Mouse (Mus musculus): Measurements from ENCODE around the gene Sh3rf3.

Sh3rf3 gene

GRCm38 (mm10) chr10:58969351-58969750, 156.2 kb downstream of the Sh3rf3 start:
- Histone ChIP-seq H3K4me1 (replicated peaks; ENCODE audit: low read depth, low read length) (no peaks in the 10 kb centered on the region), H3K27me3 (ENCODE audit: insufficient read depth, low read length) (no peaks in the 10 kb centered on the region), H3K9me3 (ENCODE audit: low read length) (peaks cover 20% of the 10 kb centered on the region), H3K36me3 (ENCODE audit: insufficient read depth, low read length) (no peaks in the 10 kb centered on the region), H3K4me3 (replicated peaks; ENCODE audit: low read length) (no peak overlapping the region)
- no peak for TF ChIP-seq NANOG (IDR thresholded peaks at IDR 0.05; ENCODE audit: borderline replicate concordance, low read length)
- no peak for TF ChIP-seq POU5F1 (IDR thresholded peaks at IDR 0.05; ENCODE audit: borderline replicate concordance, low read length)
- TF ChIP-seq CTCF (conservative IDR thresholded peaks at IDR 0.05; ENCODE audit: low read length) = no peak

- TF ChIP-seq CTCF (conservative IDR thresholded peaks at IDR 0.05; ENCODE audit: low read length) (no peak), NANOG (IDR thresholded peaks at IDR 0.05; ENCODE audit: borderline replicate concordance, low read length) (no peak), POU5F1 (IDR thresholded peaks at IDR 0.05; ENCODE audit: borderline replicate concordance, low read length) (no peak)
- peaks cover 22% of the 10 kb centered on the region for H3K9me3 ChIP-seq (ENCODE audit: low read length)
Observed at GRCm38 (mm10) chr10:58972115-58972514, 159.0 kb downstream of the Sh3rf3 start.

GRCm38 (mm10) chr10:58974138-58974537, 161.0 kb downstream of the Sh3rf3 start:
- no peaks in the 10 kb centered on the region for H3K36me3 ChIP-seq (ENCODE audit: insufficient read depth, low read length)
- no peaks in the 10 kb centered on the region for H3K27me3 ChIP-seq (ENCODE audit: insufficient read depth, low read length)
- no peaks in the 10 kb centered on the region for H3K4me1 ChIP-seq (replicated peaks; ENCODE audit: low read depth, low read length)
- H3K9me3 ChIP-seq (ENCODE audit: low read length) = peaks cover 22% of the 10 kb centered on the region
- H3K4me3 ChIP-seq (replicated peaks; ENCODE audit: low read length) = no peak overlapping the region
- TF ChIP-seq NANOG (IDR thresholded peaks at IDR 0.05; ENCODE audit: borderline replicate concordance, low read length) = no peak
- TF ChIP-seq POU5F1 (IDR thresholded peaks at IDR 0.05; ENCODE audit: borderline replicate concordance, low read length) = no peak
- TF ChIP-seq CTCF (conservative IDR thresholded peaks at IDR 0.05; ENCODE audit: low read length) = no peak

More at GRCm38 (mm10) chr10:58972115-58972514, 159.0 kb downstream of the Sh3rf3 start:
- no peaks in the 10 kb centered on the region for H3K36me3 ChIP-seq (ENCODE audit: insufficient read depth, low read length)
- H3K4me3 ChIP-seq (replicated peaks; ENCODE audit: low read length) = no peak overlapping the region
- no peaks in the 10 kb centered on the region for H3K4me1 ChIP-seq (replicated peaks; ENCODE audit: low read depth, low read length)
- no peaks in the 10 kb centered on the region for H3K27me3 ChIP-seq (ENCODE audit: insufficient read depth, low read length)

- H3K27me3 ChIP-seq (ENCODE audit: insufficient read depth, low read length) = no peaks in the 10 kb centered on the region
- no peaks in the 10 kb centered on the region for H3K36me3 ChIP-seq (ENCODE audit: insufficient read depth, low read length)
- peaks cover 1% of the 10 kb centered on the region; the same call in 1 of the 2 replicates for H3K9me3 ChIP-seq (ENCODE audit: low read length)
- no peaks in the 10 kb centered on the region for H3K4me1 ChIP-seq (replicated peaks; ENCODE audit: low read depth, low read length)
- TF ChIP-seq POU5F1 (IDR thresholded peaks at IDR 0.05; ENCODE audit: borderline replicate concordance, low read length) (no peak), NANOG (IDR thresholded peaks at IDR 0.05; ENCODE audit: borderline replicate concordance, low read length) (no peak), CTCF (conservative IDR thresholded peaks at IDR 0.05; ENCODE audit: low read length) (no peak)
- H3K4me3 ChIP-seq (replicated peaks; ENCODE audit: low read length) = no peak overlapping the region
Observed at GRCm38 (mm10) chr10:58979320-58979959, 166.3 kb downstream of the Sh3rf3 start.

- no peak overlapping the region for H3K4me3 ChIP-seq (replicated peaks; ENCODE audit: low read length)
- H3K4me1 ChIP-seq (replicated peaks; ENCODE audit: low read depth, low read length) = no peaks in the 10 kb centered on the region
- no peak for TF ChIP-seq POU5F1 (IDR thresholded peaks at IDR 0.05; ENCODE audit: borderline replicate concordance, low read length)
- TF ChIP-seq NANOG (IDR thresholded peaks at IDR 0.05; ENCODE audit: borderline replicate concordance, low read length) = no peak
- TF ChIP-seq CTCF (conservative IDR thresholded peaks at IDR 0.05; ENCODE audit: low read length) = no peak
- H3K36me3 ChIP-seq (ENCODE audit: insufficient read depth, low read length) = no peaks in the 10 kb centered on the region
- H3K9me3 ChIP-seq (ENCODE audit: low read length) = no peaks in the 10 kb centered on the region
- no peaks in the 10 kb centered on the region for H3K27me3 ChIP-seq (ENCODE audit: insufficient read depth, low read length)
Observed at GRCm38 (mm10) chr10:58981674-58982329, 168.6 kb downstream of the Sh3rf3 start.

GRCm38 (mm10) chr10:58982546-58983154, 169.5 kb downstream of the Sh3rf3 start:
- no peaks in the 10 kb centered on the region for H3K9me3 ChIP-seq (ENCODE audit: low read length)
- no peak overlapping the region for H3K4me3 ChIP-seq (replicated peaks; ENCODE audit: low read length)
- no peaks in the 10 kb centered on the region for H3K36me3 ChIP-seq (ENCODE audit: insufficient read depth, low read length)
- no peaks in the 10 kb centered on the region for H3K4me1 ChIP-seq (replicated peaks; ENCODE audit: low read depth, low read length)
- H3K27me3 ChIP-seq (ENCODE audit: insufficient read depth, low read length) = no peaks in the 10 kb centered on the region
- TF ChIP-seq NANOG (IDR thresholded peaks at IDR 0.05; ENCODE audit: borderline replicate concordance, low read length) (no peak; the same call in 1 of the 2 replicates), CTCF (conservative IDR thresholded peaks at IDR 0.05; ENCODE audit: low read length) (no peak), POU5F1 (IDR thresholded peaks at IDR 0.05; ENCODE audit: borderline replicate concordance, low read length) (no peak)

- Histone ChIP-seq H3K27me3 (ENCODE audit: insufficient read depth, low read length) (no peaks in the 10 kb centered on the region), H3K4me3 (replicated peaks; ENCODE audit: low read length) (no peak overlapping the region), H3K36me3 (ENCODE audit: insufficient read depth, low read length) (no peaks in the 10 kb centered on the region), H3K9me3 (ENCODE audit: low read length) (no peaks in the 10 kb centered on the region), H3K4me1 (replicated peaks; ENCODE audit: low read depth, low read length) (no peaks in the 10 kb centered on the region)
- TF ChIP-seq POU5F1 (IDR thresholded peaks at IDR 0.05; ENCODE audit: borderline replicate concordance, low read length) = no peak
- no peak for TF ChIP-seq NANOG (IDR thresholded peaks at IDR 0.05; ENCODE audit: borderline replicate concordance, low read length)
- no peak for TF ChIP-seq CTCF (conservative IDR thresholded peaks at IDR 0.05; ENCODE audit: low read length)
Observed at GRCm38 (mm10) chr10:58991611-58992010, 178.5 kb downstream of the Sh3rf3 start.

GRCm38 (mm10) chr10:58994726-58995125, 181.6 kb downstream of the Sh3rf3 start:
- TF ChIP-seq POU5F1 (IDR thresholded peaks at IDR 0.05; ENCODE audit: borderline replicate concordance, low read length) (no peak), NANOG (IDR thresholded peaks at IDR 0.05; ENCODE audit: borderline replicate concordance, low read length) (no peak), CTCF (conservative IDR thresholded peaks at IDR 0.05; ENCODE audit: low read length) (no peak)
- Histone ChIP-seq H3K9me3 (ENCODE audit: low read length) (no peaks in the 10 kb centered on the region), H3K36me3 (ENCODE audit: insufficient read depth, low read length) (no peaks in the 10 kb centered on the region), H3K4me3 (replicated peaks; ENCODE audit: low read length) (no peak overlapping the region), H3K27me3 (ENCODE audit: insufficient read depth, low read length) (no peaks in the 10 kb centered on the region), H3K4me1 (replicated peaks; ENCODE audit: low read depth, low read length) (no peaks in the 10 kb centered on the region)

All from E14TG2a.4 (cell line).